Mouse (Mus musculus): ENCODE measurements around the gene Psd4.

DNA sequence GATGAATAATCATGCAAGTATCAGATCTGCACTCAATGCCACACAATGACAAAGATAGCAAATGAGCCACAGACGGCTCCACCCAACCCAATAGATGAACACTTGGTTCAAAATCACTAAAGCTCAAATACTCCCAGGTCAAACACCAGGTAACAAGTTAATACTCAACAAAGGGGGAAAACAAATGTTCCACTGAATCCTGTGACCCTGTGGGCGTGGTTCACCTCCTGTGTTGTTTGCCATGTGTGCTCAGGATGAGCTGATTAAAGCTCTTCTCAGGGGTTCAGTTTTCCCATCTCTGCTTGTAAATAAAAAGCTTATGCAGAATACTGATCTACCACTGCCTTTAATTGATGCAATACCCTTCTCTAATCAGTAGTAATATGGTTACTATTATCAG lies 16.2 kb upstream of the Psd4 start:
- no peak for TF ChIP-seq CTCF (IDR thresholded peaks at IDR 0.05; ENCODE audit: low read depth)
- TF ChIP-seq EP300 (optimal IDR thresholded peaks at IDR 0.05) = no peak

All from stomach, postnatal 0 days (tissue).